Mouse (Mus musculus): ENCODE measurements around the gene Adamts3.

- TF ChIP-seq ZNF384 (IDR thresholded peaks at IDR 0.05; ENCODE audit: low read depth, low read length), result no peak
- TF ChIP-seq ZC3H11A (IDR thresholded peaks at IDR 0.05; ENCODE audit: borderline replicate concordance, low read depth, low read length), result no peak
- TF ChIP-seq HCFC1 (IDR thresholded peaks at IDR 0.05; ENCODE audit: borderline replicate concordance, insufficient read depth, low read length), result no peak
- no peak for TF ChIP-seq CHD2 (IDR thresholded peaks at IDR 0.05; ENCODE audit: low read depth, low read length)
- no peak for TF ChIP-seq MAFK (IDR thresholded peaks at IDR 0.05; ENCODE audit: insufficient read depth, low read depth, low read length)
Observed at GRCm38 (mm10) chr5:89646940-89647339, 236.2 kb downstream of the Adamts3 start.

Measured in ES-E14 (cell line).